Mouse (Mus musculus): ENCODE results near the gene Arhgef28.
"Not testable (repeated sequence)": the region's sequence is repeated elsewhere in the genome, so short reads cannot be mapped to it uniquely, and the experiment has no call there.

The Arhgef28 gene

DNA sequence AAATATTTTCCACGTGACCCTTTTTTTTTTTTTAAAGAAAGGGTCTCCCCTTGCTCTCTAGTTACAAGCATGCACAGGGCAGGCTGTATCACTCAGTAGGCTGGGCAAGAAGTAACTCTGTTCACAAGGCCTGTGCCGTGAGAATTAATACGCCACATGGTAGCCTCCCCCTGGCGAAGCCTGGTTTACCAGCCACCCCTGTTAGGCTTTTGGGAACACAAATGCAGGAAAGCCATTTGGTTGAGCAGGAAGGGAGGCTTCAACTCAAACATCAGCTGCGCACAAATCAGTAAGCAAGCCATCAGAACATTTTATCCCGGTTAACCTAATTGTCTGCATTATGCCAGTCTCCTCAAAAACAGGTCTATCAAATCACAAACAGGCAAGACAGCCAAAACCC is 136.6 kb downstream of the Arhgef28 start:
- DNase-seq = no peak

DNA sequence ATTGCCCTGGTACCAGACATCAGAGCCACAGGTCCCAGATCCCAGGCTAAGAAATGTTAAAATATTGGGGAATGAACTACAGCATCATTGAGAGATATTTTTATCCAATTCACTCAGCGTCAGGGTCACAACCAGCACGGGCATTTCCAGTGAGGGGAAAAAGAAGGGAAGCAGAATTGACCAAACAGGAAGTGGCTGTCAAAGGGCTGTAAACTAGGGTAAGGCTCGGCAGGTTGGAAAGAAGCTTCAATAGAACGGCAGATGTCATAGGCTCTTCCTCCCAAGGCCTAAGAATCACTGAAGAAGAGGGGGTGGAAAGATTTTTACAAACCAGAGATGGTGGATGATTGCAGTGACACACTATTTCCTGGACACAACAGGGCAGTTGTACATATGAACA is 143.4 kb downstream of the Arhgef28 start:
- DNase-seq = no peak

DNA sequence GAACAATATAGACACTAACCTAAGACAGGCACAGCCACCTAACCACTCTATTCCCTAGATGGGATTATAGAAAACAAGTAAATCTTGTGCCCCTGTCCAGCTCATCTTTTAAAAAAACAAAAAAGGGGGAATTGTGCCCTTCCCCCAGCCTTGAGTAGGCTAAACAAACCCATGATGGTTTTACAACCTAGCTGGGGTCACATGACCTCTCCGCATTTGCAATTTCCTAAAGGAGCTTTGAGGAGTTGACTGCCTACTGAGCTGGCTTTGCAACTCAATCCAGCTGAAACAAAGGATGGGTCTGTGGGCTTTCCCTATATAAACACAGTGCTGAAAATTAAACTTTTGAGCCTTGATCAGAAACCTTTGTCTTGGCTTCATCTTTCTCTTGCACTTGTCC is 146.1 kb downstream of the Arhgef28 start:
- not testable (repeated sequence) for DNase-seq

DNA sequence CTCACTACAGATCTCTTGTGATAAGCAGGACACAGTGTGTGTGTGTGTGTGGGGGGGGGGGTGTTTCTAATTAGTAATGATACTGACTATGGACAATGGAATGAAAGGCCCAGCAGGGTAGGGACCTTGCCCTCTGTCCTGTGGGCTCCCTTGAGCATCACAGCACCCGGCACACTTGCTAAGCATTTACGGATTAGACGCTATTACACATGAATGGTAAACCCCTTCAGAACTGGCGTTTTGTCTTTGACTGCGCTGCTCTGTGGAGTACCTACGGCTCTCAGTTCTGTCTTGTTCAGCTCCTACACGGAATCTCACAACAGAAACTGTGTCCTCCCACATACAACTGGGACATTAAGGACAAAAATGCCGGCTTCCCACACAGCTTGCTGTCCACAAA is 151.0 kb downstream of the Arhgef28 start:
- no peak for DNase-seq

DNA sequence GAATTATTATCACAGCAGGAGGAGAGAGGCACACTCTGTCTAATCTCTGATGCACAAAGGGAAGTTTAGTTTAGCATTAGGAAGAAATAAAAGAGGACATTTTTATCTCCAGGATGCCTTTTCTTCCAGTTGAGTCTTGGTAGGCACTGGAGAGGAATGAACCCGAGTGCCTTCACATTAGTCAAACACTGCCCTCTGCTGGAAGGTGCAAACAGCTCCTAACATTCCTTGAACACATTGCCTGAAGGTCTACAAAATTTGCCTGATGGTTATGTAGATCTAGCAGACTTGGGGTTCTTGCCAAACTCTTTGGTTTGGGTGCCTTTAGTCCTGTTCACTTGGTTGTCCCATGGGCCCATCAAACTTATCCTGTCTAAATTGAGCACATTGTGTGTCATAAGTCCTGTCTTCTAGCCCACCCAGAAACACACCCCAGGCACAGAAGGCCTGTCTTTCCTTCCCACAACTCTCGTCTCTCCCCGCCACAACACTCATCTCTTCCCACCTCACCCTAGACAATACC is 165.6 kb downstream of the Arhgef28 start:
- DNase-seq = peak; percentile 34

DNA sequence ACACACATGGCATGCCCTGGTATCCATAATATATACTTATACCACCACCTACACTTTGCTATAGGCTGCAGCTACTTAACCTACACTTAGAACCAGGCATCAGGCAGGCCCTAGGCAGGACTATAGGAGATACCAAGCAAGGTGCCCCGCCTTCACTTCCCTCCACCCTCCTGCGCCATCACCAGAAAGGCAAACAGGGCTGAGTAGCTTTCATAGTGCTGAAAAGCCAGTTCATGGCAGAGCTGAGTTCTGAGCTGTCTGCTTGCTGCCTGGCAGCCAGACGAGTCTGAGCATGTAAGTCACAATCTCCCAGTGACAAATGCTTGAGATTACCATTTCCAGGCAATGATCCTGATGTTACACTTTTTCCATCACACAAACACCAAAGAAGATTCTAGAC is 167.5 kb downstream of the Arhgef28 start:
- no peak for DNase-seq

DNA sequence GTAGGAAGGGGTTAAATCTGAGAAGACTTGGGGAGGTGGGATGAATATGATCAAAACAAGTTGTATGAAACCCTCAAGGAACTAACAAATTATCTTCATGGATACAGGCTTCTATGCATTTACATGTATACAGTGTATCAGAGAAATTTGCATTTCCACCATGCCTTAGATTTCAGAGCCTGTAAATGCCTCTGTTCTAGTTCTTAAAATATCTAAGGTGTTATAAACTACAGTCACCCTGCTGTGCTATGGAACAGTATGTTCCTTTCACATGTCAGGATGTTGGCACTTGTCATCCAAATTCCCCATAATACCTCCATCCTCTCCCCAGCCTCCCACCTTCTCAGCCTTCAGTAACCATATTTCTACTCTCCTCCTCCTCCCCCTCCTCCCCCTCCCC is 168.5 kb downstream of the Arhgef28 start:
- DNase-seq = no peak

DNA sequence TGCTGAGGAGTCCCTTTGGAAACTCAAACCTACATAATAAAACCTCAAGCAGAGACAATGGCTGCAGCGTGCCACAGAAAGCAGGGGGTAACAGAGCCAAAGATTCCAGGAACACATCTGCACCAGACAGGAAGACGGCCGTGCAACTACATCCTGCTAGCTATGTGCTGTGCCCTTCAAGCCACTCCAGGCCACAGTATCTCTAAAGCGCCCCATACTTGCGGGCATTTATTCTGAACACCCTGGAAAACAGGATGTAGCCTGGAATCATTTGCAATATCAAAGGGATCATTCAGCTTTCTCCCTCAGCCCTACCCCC is 174.6 kb downstream of the Arhgef28 start:
- DNase-seq = no peak

DNA sequence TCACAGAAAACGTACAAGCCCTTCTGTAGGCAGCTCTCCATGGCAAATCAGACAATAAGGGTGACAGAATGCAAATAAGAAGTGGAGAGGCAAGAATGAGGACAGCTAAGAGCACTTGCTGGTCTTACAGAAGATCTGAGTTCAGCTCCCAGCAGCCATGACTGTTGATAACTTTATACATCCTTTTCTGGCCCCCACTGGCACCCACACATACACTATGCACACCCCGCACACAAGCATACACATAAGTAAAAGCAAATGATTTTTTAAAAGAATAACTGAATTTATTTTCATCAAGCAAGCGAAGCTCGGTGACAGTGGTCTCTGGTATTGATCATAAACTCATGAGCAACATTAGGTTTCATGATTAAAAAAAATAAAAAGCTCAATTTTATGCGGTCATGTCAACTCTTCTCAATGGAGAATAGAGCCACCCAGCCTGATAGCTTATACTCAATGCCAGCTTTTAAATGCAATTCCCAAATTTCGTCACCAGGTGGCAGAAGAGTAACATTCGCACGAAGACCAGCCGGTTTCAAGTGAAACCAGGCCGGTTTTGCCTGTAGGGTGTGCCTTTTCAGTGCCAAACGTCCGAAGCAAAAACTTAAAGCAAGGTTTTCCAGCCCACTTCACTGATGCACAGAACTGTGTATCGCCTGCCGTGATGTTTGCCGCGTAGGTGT is 175.1 kb downstream of the Arhgef28 start:
- DNase-seq = peak; percentile 92

DNA sequence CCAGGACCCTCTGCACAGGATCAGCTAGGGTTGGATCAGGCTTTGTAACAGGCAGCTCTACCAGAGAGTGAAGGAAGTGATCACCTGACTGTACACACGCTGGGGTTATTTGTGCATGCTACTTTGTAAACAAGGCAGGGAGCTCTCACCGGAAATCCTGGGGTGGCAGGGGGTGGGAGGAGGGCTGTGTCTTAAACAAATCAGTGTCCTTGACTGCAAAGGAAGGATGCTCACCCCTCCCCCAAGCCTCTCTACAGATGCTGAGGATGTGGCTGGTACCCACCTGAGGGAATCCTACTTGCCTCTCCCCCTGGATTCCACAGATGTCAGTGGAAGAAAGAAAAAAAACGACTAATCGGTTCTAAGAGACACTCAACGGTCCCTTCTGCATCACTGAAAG is 176.2 kb downstream of the Arhgef28 start:
- DNase-seq = no peak

DNA sequence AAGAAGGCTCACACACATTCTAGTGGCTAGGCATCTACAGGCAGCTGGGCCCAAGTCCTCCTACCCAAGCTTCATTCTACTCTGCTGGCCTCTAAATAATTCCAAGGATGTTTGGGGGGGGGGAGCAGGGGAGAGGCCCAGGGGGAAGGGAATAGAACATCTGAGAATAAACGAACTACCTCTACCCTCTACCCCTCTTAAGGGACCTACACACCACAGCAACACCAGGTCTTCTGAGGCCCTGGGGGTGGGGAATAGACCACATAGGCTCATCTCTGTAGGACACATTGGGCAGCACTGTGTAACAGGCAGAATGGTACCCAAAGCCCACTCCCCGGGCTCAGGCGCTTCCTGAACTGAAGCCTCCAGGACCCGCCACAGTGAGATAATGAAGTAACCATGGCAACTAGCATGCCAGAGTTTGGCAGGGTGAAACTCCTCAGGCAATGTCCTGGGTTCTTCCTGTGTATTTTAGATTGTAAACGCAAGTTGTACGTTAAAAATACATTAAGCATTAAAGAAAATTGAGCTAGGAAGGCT is 177.5 kb downstream of the Arhgef28 start:
- DNase-seq = peak; percentile 33

DNA sequence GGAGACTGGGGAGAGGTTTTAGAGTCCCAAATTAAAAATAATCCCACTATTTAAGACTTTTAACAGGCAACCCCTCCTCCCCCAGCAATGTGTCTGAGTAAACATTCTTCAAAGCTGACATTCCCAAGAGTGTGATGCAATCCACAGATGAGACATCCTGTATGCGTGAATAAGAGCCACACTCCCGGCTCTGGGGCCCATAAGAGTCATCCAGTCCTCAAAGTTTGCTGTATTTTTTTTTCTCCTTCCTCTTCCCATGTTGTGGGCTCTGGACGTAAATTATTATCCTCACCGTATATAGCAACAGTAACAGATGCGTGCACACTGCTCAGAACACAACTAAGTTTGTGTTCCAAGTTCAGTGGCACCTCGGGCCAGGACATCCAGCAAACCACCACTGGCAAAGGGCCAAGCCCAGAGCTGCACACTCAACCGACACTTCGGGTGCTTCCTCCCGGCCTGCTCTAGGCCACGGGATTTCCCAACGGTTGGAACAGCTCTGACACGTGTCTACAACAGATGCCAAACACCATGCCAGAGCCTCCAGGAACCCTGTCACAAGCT is 178.5 kb downstream of the Arhgef28 start:
- DNase-seq = no peak

DNA sequence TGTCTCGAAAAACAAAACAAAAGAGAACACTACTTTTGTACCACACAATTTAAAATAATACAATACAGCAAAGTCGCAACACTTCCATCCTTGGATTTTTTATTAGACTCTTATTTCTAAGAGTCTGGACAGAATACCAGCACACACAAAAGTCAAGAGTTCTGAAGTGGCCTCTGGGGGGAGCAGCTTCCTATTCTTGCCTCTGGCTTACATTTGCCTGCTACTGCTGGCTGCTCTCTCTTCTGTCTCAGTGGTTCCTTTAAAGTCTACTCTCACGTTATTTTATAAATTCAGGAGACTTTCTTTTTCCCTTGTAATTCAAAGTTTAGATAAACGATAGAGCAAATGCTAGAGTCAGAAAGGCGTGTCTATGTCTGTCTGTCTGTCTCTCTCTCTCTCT is 179.1 kb downstream of the Arhgef28 start:
- no peak for DNase-seq

DNA sequence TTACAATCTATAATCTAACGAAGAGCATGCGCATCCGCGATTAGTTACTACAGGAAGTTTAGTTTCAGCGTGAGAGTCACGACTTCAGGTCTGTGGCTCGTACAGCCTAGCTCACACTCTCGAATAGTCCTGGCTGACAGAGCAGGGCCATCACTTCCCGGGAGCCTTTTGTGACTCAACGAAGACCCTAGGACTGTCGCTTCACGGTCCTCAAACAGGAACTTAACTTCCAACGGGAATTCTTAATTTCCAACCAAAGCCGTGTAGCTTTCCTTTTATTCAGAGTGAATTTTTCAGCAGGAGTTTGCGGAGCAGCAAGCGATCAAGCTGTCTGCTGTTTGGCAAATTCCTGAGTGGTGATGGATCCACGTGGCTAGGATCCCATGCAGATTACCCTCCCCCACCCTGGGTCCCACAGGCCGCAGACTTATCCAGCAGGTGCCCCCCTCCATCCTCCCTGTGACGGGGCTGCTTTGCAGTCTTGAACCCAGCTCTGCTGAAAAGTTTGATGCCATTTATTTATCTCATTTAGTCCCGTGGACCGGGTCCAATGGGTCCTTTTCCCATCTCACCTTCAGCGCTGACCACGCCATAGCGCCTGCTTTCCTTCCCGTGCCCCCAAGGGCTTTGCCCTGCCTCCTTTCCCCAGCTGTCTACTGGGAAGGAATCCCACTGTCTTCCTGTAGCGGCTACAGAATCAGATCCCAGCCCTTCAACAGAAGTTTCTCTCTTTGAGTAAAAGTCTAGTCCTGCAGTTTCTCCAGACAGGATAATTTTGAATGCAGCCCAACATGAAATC is 180.3 kb downstream of the Arhgef28 start:
- no peak for DNase-seq

DNA sequence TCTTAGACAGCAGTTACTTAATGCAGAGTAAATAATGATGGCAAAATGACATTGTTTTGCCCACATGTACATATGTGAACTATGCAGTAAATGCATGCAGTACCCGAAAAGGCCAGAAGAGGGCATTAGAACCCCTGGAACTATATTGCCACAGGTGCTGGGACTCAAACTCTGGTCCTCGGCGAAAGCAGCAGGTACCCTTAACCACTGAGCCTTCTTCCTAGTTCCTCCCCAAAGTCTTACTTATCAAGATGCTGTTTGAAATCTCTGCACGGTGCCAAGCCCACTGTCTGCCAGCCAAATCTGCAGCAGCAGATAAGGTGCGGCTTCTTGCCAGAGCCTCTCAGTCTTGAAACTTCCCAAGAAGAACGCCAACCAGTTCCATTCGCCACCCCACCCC is 181.1 kb downstream of the Arhgef28 start:
- DNase-seq = no peak

DNA sequence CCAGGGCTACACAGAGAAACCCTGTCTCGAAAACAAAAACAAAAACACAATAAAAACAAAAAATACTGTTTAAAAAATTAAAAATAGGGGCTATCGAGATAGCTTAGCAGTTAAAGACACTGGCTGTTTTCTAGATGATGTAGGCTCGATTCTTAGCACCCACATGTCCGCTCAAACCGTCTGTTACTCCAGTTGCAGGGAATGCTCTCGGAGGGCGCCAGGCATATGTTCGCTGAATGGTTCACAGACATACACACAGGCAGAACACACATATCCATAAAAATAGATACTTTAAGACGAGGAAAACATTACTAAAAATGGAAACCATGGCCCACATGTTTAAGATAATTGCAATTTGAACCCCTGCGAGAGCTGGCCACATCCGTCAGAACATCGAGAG is 181.6 kb downstream of the Arhgef28 start:
- DNase-seq = no peak

DNA sequence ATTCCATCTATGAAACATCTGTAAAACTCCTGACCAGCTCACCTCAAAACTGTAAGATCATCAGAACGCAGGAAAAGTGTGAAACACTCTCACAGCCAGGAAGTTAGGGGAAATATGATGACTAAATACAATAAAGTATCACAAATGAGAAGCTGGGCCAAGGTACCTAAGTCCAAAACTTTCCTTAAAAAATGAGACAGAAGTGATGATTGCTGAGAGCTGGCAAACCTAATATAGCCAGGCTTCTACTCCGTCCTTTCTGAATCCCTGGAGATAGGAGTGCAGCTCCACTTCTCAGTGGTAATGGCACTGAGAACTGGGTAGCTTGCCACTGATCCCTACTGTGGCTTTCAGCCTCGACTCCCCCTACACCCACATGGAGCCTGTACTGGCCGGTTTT is 184.3 kb downstream of the Arhgef28 start:
- DNase-seq = no peak

DNA sequence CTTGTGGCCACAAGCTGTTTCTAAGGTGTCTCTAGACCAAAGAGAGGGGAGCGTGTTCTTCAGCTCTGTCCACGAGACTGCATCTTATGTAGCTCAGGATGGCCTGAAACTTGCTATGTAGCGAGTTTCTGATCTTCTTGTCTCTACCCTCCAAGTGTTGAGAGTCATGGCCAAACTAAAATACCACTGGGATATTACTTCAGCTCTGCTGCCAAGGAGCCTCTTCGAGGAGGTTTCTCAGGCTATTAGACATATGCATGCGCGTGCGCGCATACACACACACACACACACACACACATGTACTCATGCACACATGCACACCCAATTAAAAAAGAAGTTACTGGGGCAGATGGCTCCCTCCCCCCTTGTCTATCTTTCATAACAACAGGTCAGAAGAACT is 187.4 kb downstream of the Arhgef28 start:
- not testable (repeated sequence) for DNase-seq

DNA sequence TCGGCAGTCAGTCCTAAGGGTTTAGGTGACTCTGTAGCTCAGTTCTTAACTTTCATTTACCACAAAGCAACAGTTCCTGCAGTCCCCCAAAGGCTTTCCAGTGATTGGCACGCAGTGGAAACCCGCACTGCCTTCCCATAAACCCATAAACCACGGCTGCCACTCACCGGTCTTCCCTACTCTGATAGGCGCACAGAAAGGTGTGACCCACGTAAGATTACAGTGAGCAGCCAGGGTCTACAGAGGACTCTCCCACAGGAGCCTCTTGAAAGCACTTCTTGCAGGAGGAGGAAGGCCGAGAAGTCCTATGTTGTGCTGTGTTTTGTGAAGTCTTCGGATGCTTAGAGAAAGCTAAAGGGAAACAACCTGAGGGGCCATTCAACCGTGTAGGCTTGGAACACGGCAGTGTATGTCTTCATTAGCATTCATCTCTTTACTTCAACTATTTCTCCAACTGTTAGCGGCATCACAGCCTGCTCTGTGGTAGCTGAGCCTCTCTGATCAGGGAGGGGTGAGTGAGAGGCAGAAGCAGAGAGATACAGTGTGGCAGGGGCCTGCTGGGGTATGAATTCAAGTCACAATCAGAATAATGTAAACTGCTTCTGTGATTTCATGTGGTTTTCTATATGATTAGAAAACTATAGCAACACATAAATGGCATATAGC is 189.2 kb downstream of the Arhgef28 start:
- peak; percentile 49 for DNase-seq

DNA sequence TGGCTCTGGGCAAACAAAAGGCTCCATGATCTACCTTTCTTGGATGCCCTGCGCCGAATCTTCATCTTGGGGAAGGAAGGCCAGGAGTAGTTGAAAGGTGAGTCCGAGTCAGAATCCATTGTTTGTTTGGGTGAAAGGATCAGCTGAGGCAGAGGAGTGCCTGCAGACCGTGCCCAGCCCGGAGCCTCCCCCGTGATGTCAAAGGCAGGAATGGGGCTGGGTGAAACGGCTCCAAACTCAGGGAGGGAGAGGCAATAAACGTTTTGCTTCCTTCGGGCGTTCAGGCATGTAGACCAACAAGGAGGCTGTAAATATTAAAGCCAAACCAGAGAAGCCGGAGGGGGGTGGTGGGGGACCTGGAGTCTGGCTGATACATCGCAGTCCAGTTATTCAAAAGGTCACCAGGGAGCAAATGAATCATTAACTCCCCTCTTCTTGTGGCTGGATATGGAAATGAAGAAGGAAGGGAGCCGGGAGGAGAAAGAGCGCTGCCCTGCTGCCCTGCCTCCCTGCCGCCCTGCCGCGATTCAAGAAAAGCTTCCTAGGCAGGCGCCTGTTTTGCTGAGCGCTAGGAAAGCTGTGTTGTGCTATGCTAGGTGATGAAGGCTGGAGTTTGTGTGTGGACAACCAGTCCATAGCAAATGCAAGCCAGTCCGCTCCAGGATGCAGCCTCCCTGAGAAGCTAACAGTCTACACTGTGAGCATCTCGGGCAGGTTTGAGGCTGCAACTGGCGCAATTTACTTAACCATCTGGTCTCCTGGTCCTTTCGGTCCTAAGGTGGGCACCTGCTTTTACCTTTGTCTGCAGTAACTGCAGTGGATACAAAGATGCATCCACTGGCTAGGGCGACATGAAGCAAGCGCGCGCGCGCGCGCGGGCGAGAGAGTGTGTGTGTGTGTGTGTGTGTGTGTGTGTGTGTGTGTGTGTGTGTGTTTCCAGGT is 190.0 kb downstream of the Arhgef28 start:
- DNase-seq = peak; percentile 61

DNA sequence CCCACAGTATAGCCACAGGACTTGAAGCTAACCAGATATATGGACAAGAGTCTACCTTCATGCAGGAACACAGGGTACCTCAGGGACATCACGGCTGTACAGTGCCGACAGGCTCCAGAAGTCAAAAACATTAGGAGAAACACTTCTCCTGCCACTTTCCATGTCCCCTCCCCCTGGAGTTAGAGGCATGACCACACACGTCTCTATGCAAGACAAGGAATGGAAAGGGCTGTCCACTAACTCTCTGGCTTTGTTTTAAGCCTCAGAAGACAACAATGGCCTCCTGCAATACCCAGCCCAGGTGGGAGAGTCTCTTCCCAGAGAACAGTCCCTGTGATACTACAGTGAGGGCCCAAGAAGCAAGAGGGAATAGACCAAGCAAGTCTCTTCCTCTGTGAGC is 191.3 kb downstream of the Arhgef28 start:
- no peak for DNase-seq

DNA sequence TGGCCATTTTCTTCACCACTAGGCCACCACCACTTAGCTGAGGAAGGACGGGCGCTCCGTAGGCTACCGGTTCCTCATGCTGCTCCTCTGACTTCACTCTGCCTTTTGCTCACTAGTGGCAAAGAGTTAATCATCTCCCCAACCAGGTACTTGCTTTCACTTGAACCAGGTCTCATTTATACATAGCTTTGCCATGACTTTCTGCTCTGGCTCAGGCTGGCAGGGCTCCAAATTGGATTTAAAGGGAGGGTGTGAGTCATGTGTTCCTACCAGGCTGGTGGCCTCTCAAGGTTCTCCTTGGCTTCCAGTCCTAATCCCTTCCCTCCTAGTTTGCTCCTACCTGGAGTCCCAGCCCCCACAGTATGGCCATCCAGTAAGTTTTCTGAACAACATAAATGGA is 192.5 kb downstream of the Arhgef28 start:
- DNase-seq = no peak

Measured in embryo, embryonic 11 days (tissue).